Mouse (Mus musculus): Measurements from ENCODE around the gene Sec62. TPM values are rescaled to one million over a fixed set of nuclear protein-coding genes. Genes with fewer than 3 reads are reported as not detected.

The Sec62 gene
- polyA plus RNA-seq (2014; fragmentation: Nextera tagmentation; extraction: Ambion mirVana), result 64.7 and 68.2 TPM in 2 replicates

DNA sequence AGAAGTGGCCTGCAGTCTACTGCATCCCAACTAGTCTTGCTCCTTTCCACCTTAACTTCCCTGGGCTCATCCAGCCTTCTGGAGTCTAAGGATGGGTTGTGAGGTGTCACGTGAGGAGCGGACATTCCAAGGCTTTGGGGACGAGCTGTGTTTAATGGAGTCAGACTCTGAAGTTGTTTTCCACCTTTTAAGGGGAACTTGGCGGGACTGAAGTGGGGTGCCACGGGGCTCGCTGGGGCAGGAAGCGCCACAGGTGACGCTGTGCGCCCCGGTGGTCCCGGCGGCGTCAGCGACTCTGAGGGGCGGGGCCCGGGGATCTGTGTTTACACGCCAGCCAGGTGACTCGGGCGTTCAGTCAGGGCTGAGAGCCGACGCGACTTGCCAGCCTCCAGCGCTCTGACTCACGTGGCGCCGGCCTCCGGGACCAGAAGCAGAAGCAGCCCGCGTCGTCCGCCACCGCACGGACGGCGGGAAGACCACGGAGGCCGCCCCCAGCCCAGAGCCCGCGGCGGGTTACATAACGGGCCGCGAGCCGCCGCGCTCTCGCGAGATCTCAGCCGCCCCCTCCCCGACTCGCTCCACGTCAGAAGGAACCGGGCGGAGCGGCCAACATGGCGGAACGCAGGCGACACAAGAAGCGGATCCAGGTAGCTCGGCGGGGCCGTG, at the start of gene Sec62:
Sec62 (plus strand) TSS at position 139 of the 666 bp plus-strand sequence.
- Histone ChIP-seq H3K4me2 (ENCODE audit: low read depth, low read length) (peak within 1 kb of the TSS; percentile 51), H3K27ac (replicated peaks; ENCODE audit: low read depth, low read length) (peak within 1 kb of the TSS; percentile 83), H3K9me3 (replicated peaks; ENCODE audit: control insufficient read depth, low read length) (no peaks in the 10 kb centered on the region), H3K27me3 (ENCODE audit: control insufficient read depth, insufficient read depth, low read length) (no peaks in the 10 kb centered on the region), H3K9ac (replicated peaks; ENCODE audit: low read length) (peak within 1 kb of the TSS; percentile 89), H3K36me3 (replicated peaks; ENCODE audit: control insufficient read depth, insufficient read depth, low read depth, low read length) (no peaks in the 10 kb centered on the region; the same call in 1 of the 2 replicates), H3K4me1 (ENCODE audit: control insufficient read depth, insufficient read depth, low read length) (no peaks in the 10 kb centered on the region), H3K4me3 (ENCODE audit: low read depth, low read length) (peak within 1 kb of the TSS; percentile 75)
- DNase-seq (ENCODE audit: low spot score) (peak; percentile 94), ATAC-seq (replicated peaks; ENCODE audit: insufficient number of reproducible peaks, low FRiP score, low TSS enrichment, low read depth) (peak; percentile 96)
- WGBS, result under 1% methylated on average over 54 of the region's 62 CpGs

DNA sequence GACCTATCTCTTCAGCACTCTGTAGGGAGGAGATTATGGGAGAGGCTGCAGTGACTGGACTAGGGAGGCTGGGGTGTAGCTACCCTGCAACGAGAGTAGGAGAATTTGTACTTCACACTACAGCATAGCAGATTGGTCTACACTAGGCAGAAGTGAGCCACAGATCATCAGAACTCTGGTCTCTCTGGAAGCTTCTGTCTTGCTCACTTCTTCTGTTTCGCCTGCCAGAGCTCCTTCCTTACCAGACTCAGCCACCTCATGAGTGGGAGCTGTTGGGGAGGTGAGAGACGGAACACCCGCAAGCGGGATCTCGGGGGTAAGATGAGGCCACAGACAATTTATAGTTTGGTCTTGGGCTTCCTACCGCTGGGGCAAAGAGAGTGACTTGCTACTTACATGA, 49.8 kb upstream of the Sec62 start:
- no peak overlapping the region for H3K27ac ChIP-seq (replicated peaks; ENCODE audit: low read depth, low read length)
- H3K4me2 ChIP-seq (ENCODE audit: low read depth, low read length), result no peak overlapping the region
- DNase-seq (ENCODE audit: low spot score) (no peak), ATAC-seq (replicated peaks; ENCODE audit: insufficient number of reproducible peaks, low FRiP score, low TSS enrichment, low read depth) (no peak)
- WGBS, result 87% methylated on average over 7 of the region's 7 CpGs
- no peaks in the 10 kb centered on the region for H3K9me3 ChIP-seq (replicated peaks; ENCODE audit: control insufficient read depth, low read length)
- no peaks in the 10 kb centered on the region for H3K27me3 ChIP-seq (ENCODE audit: control insufficient read depth, insufficient read depth, low read length)
- no peaks in the 10 kb centered on the region for H3K4me1 ChIP-seq (ENCODE audit: control insufficient read depth, insufficient read depth, low read length)
- H3K36me3 ChIP-seq (replicated peaks; ENCODE audit: control insufficient read depth, insufficient read depth, low read depth, low read length), result no peaks in the 10 kb centered on the region
- no peak overlapping the region for H3K9ac ChIP-seq (replicated peaks; ENCODE audit: low read length)
- no peak overlapping the region for H3K4me3 ChIP-seq (ENCODE audit: low read depth, low read length)

DNA sequence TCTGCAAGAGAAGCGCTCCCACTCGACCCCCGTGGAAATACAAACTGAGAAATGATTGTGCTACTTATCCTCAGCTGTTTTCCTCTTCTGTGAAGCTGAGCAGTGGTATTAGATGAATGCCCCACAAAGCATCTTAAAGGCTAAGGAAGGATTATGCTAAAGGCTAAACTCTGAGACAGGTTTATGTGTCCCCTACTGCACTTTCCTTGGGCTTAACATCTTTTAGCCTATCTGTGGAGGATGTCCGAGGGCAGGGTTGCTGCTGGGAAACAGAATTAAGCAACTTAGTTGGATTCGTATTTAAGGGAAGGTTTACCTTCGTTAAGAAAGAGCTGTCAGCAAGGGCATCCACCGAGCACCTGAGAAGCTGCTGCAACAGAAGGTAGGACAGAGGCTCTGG, 46.7 kb upstream of the Sec62 start, which contains the start of gene Samd7:
Samd7 (plus strand) TSS at position 288 of the 400 bp plus-strand sequence.
- Histone ChIP-seq H3K9me3 (replicated peaks; ENCODE audit: control insufficient read depth, low read length) (no peaks in the 10 kb centered on the region), H3K4me3 (ENCODE audit: low read depth, low read length) (no peak within 1 kb of the TSS), H3K27ac (replicated peaks; ENCODE audit: low read depth, low read length) (no peak within 1 kb of the TSS), H3K9ac (replicated peaks; ENCODE audit: low read length) (no peak within 1 kb of the TSS), H3K27me3 (ENCODE audit: control insufficient read depth, insufficient read depth, low read length) (no peaks in the 10 kb centered on the region), H3K4me1 (ENCODE audit: control insufficient read depth, insufficient read depth, low read length) (no peaks in the 10 kb centered on the region), H3K36me3 (replicated peaks; ENCODE audit: control insufficient read depth, insufficient read depth, low read depth, low read length) (no peaks in the 10 kb centered on the region), H3K4me2 (ENCODE audit: low read depth, low read length) (no peak within 1 kb of the TSS)
- 71% methylated on average over 7 of the region's 7 CpGs for WGBS
- DNase-seq (ENCODE audit: low spot score) (no peak), ATAC-seq (replicated peaks; ENCODE audit: insufficient number of reproducible peaks, low FRiP score, low TSS enrichment, low read depth) (no peak)

DNA sequence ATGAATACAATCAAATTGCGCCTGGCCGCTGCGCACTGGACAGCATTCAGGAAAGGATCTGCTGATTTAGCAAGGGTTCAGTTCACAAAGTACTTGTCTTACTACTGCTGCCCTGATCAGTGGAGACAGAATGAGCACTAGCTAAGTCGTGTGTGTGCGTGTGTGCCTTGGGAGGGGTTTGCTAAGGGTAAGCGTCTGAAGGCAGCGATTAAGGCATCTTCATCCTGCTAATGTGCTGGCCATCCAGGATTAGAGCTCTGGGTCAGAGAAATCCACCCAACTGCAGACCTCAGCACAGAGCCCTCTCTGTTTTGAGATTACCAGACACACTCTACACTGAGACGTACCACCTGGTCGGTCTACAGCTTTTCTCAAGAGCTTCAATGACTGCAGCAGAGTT, 44.4 kb upstream of the Sec62 start:
- no peaks in the 10 kb centered on the region for H3K27me3 ChIP-seq (ENCODE audit: control insufficient read depth, insufficient read depth, low read length)
- no peak overlapping the region for H3K9ac ChIP-seq (replicated peaks; ENCODE audit: low read length)
- H3K36me3 ChIP-seq (replicated peaks; ENCODE audit: control insufficient read depth, insufficient read depth, low read depth, low read length), result no peaks in the 10 kb centered on the region
- no peak overlapping the region for H3K27ac ChIP-seq (replicated peaks; ENCODE audit: low read depth, low read length)
- DNase-seq (ENCODE audit: low spot score) (no peak), ATAC-seq (replicated peaks; ENCODE audit: insufficient number of reproducible peaks, low FRiP score, low TSS enrichment, low read depth) (no peak)
- H3K4me2 ChIP-seq (ENCODE audit: low read depth, low read length), result no peak overlapping the region
- no peaks in the 10 kb centered on the region for H3K9me3 ChIP-seq (replicated peaks; ENCODE audit: control insufficient read depth, low read length)
- no peak overlapping the region for H3K4me3 ChIP-seq (ENCODE audit: low read depth, low read length)
- H3K4me1 ChIP-seq (ENCODE audit: control insufficient read depth, insufficient read depth, low read length), result no peaks in the 10 kb centered on the region
- 91% methylated on average over 9 of the region's 9 CpGs for WGBS

DNA sequence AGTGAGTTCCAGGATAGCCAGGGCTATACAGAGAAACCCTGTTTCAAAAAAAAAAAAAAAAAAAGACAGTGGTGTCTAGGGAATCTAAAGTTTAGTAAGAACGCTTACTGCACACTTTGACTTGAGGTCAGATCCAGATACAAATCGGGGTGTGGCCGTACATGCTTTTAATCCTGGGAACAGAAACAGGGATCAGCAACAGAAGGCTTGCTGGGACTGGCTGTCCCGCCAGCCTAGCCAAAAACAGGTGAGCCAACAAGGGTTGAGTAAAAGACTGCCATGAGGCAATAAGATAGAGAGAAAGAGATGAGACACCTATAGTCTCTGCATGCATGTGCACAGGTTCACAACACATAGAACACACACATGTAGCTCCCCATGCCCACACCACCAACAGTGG, 38.0 kb upstream of the Sec62 start:
- 87% methylated on average over 4 of the region's 4 CpGs for whole genome bisulfite sequencing
- DNase-seq (ENCODE audit: low spot score), result no peak

DNA sequence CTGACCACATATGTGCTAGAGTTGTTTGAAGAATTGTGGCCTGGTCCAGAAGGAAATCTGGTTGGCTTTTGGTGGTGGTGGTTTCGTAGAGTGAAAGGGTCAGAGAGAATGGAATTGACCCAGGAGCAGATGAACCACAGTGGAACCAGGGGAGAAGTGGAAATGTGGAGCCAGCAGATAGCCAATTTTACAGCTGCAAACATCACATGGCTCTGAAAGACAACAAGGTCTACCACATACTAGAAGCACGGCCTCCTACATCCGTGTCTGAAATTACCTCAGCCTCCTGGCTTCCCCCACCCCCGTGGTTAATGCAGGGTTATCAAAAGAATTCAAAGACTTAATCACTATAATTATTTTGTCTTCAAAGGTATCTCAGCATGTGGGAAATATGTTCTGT, 27.8 kb upstream of the Sec62 start:
- 76% methylated on average over 4 of the region's 4 CpGs for WGBS
- no peaks in the 10 kb centered on the region for H3K4me1 ChIP-seq (ENCODE audit: control insufficient read depth, insufficient read depth, low read length)
- no peaks in the 10 kb centered on the region for H3K27me3 ChIP-seq (ENCODE audit: control insufficient read depth, insufficient read depth, low read length)

More for the DNA sequence above, 38.0 kb upstream of the Sec62 start:
- Histone ChIP-seq H3K4me3 (ENCODE audit: low read depth, low read length) (no peak overlapping the region), H3K36me3 (replicated peaks; ENCODE audit: control insufficient read depth, insufficient read depth, low read depth, low read length) (no peaks in the 10 kb centered on the region), H3K4me2 (ENCODE audit: low read depth, low read length) (no peak overlapping the region), H3K27ac (replicated peaks; ENCODE audit: low read depth, low read length) (no peak overlapping the region), H3K27me3 (ENCODE audit: control insufficient read depth, insufficient read depth, low read length) (no peaks in the 10 kb centered on the region), H3K4me1 (ENCODE audit: control insufficient read depth, insufficient read depth, low read length) (no peaks in the 10 kb centered on the region), H3K9ac (replicated peaks; ENCODE audit: low read length) (no peak overlapping the region), H3K9me3 (replicated peaks; ENCODE audit: control insufficient read depth, low read length) (no peaks in the 10 kb centered on the region)
- ATAC-seq (replicated peaks; ENCODE audit: insufficient number of reproducible peaks, low FRiP score, low TSS enrichment, low read depth), result no peak

DNA sequence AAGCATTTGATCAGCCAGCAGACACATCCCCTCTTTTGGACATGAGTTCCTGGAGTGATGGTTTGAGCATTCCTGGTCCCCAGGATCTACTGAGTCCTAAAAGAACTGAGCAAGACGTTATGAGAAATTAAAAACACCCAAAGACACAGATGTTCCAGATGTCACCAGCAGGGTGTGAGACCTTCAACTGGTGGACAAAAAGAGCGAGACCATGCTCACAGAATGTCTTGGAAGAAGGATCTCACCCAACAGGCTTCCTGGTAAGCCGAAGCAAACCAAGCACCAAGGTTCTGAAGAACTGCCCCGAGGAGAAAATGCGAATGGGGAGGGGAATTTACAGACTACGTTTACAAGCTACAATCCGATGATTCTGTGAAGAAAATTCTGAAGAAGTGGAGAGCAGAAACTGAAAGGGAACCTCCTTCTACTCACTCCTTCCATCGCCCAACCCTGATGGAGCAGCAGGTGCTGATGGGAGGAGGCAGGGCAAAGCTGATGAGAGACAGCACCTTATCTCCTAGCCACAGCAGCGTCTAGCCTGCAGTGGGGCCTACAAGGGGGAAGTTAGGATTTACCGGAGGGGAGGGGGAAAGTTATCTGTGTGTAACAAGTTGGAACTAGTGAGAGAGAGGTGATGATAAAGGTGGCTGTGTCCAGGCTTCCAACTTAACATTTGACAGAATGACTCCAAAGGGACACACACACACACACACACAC, 27.2 kb upstream of the Sec62 start:
- no peak overlapping the region for H3K4me3 ChIP-seq (ENCODE audit: low read depth, low read length)
- 76% methylated on average over 10 of the region's 10 CpGs for WGBS
- no peaks in the 10 kb centered on the region for H3K27me3 ChIP-seq (ENCODE audit: control insufficient read depth, insufficient read depth, low read length)
- no peak overlapping the region for H3K27ac ChIP-seq (replicated peaks; ENCODE audit: low read depth, low read length)
- no peak overlapping the region for H3K9ac ChIP-seq (replicated peaks; ENCODE audit: low read length)
- ATAC-seq (replicated peaks; ENCODE audit: insufficient number of reproducible peaks, low FRiP score, low TSS enrichment, low read depth) (no peak; the same call in 1 of the 2 replicates), DNase-seq (ENCODE audit: low spot score) (peak; percentile 10)
- H3K4me2 ChIP-seq (ENCODE audit: low read depth, low read length), result no peak overlapping the region
- no peaks in the 10 kb centered on the region for H3K36me3 ChIP-seq (replicated peaks; ENCODE audit: control insufficient read depth, insufficient read depth, low read depth, low read length)
- H3K4me1 ChIP-seq (ENCODE audit: control insufficient read depth, insufficient read depth, low read length), result no peaks in the 10 kb centered on the region
- H3K9me3 ChIP-seq (replicated peaks; ENCODE audit: control insufficient read depth, low read length), result no peaks in the 10 kb centered on the region

More for the DNA sequence above, 27.8 kb upstream of the Sec62 start:
- Histone ChIP-seq H3K4me2 (ENCODE audit: low read depth, low read length) (no peak overlapping the region), H3K9ac (replicated peaks; ENCODE audit: low read length) (no peak overlapping the region), H3K27ac (replicated peaks; ENCODE audit: low read depth, low read length) (no peak overlapping the region), H3K9me3 (replicated peaks; ENCODE audit: control insufficient read depth, low read length) (no peaks in the 10 kb centered on the region), H3K36me3 (replicated peaks; ENCODE audit: control insufficient read depth, insufficient read depth, low read depth, low read length) (no peaks in the 10 kb centered on the region), H3K4me3 (ENCODE audit: low read depth, low read length) (no peak overlapping the region)
- no peak for DNase-seq (ENCODE audit: low spot score)
- no peak for ATAC-seq (replicated peaks; ENCODE audit: insufficient number of reproducible peaks, low FRiP score, low TSS enrichment, low read depth)

DNA sequence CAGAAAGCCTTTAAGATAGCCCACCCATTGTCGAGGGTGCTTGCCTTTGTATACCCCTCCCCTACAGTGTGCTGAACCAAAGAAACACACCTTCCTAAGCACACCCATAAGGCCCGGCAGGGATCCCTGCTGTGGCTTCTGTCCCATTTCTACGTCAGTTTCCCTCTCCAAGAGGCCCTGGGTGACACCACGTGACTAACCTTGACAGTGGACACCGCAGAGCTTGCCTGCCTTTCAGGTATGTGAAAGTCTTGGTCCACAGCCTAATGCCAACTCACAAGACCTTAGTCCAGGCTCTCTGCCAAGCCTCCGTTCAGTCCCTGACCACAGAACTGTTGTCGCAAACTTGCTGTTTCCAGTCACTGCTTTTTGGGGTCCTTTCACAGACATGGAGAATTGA, 26.5 kb upstream of the Sec62 start:
- ATAC-seq (replicated peaks; ENCODE audit: insufficient number of reproducible peaks, low FRiP score, low TSS enrichment, low read depth), result no peak
- H3K36me3 ChIP-seq (replicated peaks; ENCODE audit: control insufficient read depth, insufficient read depth, low read depth, low read length), result no peaks in the 10 kb centered on the region
- H3K27ac ChIP-seq (replicated peaks; ENCODE audit: low read depth, low read length), result no peak overlapping the region

More for the DNA sequence above, 26.5 kb upstream of the Sec62 start:
- no peak overlapping the region for H3K4me3 ChIP-seq (ENCODE audit: low read depth, low read length)
- 80% methylated on average over 7 of the region's 7 CpGs for WGBS
- no peaks in the 10 kb centered on the region for H3K9me3 ChIP-seq (replicated peaks; ENCODE audit: control insufficient read depth, low read length)
- H3K27me3 ChIP-seq (ENCODE audit: control insufficient read depth, insufficient read depth, low read length), result no peaks in the 10 kb centered on the region
- no peak overlapping the region for H3K4me2 ChIP-seq (ENCODE audit: low read depth, low read length)
- no peaks in the 10 kb centered on the region for H3K4me1 ChIP-seq (ENCODE audit: control insufficient read depth, insufficient read depth, low read length)
- no peak for DNase-seq (ENCODE audit: low spot score)
- H3K9ac ChIP-seq (replicated peaks; ENCODE audit: low read length), result no peak overlapping the region

Data from embryonic facial prominence, embryonic 11.5 days (tissue).